Mouse (Mus musculus) v-Abl transformed pro-B cells (cell line): ENCODE measurements around the gene Ctrc.
"Not testable (repeated sequence)": the region's sequence is repeated elsewhere in the genome, so short reads cannot be mapped to it uniquely, and the experiment has no call there.

Experiments used
- in situ Hi-C, 2 experiments: fragments of 400-800 bp; cut with MboI; formaldehyde crosslinking; loops; one replicate each; pipeline ENCODE4 v1.15.1; 2025; ENCODE audit not compliant: unreplicated experiment in 2 of 2

The Ctrc gene

DNA sequence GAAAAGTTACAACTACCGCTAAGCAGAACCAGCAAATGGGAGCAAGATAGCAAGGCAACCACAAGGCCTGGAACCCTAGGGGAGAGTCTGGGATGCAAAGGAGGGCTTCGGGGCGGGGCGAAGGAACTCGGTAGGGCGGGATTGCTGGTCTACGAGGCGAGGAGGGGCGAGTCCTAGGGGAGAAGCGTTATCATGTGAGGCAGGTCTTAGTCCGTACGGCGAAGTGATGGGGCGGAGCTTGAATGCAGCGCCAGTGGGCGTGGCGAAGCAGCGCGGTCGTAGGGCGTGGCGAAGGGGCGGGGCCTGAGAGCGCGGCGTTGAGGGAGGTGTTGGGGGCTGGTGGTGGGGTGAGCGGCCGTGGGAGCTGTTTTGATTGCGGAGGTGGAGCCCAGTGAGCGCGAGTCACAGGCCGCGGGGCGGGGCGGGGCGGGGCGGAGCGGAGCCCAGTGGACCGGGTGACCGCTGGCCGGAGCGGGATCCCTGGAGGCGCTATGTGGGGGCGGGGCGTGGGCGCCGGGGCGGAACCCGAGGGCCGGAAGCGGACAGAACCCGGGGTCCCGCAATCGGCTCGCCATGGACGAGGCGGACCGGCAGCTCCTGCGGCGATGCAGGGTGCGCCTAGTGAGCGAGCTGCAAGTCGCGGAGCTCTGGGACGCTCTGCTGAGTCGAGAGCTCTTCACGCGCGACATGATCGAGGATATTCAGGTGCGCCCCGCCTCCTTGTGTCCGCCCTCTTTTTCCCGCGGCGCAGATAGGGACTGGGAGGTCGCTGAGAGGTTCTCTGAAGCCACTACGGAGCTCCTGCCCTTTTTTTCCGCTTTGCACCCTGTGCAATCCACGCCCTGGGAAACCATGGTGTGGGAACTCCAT, 52.6 kb downstream of the Ctrc start, which contains the start of gene Casp9:
Gene Casp9 (plus strand): TSS at position 331 of the 870 bp plus-strand sequence.
- in situ Hi-C loops, result loop anchor here (5.0 to 25.0 kb wide), 7 partner anchors 71 to 1371 kb away; partner anchors contain the start of genes Plekhm2 (in 2 of the 2), Ddi2 (in 1 of the 2), Epha2 (in 1 of the 2) and Srarp (in 1 of the 2)

DNA sequence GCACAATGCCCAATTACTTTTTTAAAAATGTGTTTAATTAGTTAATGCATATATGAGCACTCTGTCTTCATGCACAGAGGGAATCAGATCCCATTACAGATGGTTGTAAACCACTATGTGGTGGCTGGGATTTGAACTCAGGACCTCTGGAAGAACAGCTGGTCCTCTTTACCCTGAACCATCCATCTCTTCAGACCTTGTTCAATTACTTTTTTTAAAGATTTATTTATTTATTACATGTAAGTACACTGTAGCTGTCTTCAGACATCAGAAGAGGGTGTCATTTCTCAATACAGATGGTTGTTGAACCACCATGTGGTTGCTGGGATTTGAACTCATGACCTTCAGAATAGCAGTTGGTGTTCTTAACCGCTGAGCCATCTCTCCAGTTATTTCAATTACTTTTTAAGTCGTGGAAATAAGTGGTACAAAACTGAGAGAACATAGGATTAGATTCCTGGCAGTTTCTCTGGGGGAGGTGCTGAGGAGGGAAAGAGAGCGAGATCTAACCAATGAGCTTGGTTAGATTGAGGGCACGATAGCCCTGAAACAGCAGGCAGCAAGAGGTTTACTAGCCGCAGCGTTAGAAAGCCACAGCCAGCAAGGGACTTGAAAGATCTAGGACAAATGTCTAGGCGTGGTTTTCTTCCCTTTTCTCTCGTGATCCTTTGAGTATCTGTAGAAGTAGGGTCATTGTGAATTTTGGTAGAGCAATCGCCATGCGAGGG, 53.4 kb downstream of the Ctrc start:
- in situ Hi-C loops, result loop anchor here (5.0 to 25.0 kb wide), 7 partner anchors 70 to 1372 kb away; partner anchors contain the start of genes Plekhm2 (in 2 of the 2), Ddi2 (in 1 of the 2), Epha2 (in 1 of the 2) and Srarp (in 1 of the 2)

DNA sequence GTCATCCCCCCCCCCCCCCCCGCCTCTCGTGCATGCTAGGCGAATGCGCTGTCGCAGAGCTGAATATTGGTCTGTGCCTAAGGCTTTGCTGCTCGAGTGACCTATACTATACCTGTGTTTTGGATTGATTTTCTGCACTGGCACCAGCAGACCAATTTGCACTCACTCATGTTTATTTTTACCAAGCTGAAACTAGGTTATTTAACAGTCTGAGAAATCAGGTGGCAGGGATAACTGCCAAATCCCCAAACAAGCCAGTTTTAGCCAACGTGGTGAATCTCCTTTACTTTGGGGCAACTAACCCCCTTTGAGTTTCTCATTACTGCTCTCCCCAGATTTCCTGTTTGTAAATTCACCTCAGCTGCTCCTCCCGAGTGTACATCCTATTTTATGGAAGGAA, 54.2 kb downstream of the Ctrc start:
- in situ Hi-C loops, result loop anchor here (5.0 to 25.0 kb wide), 7 partner anchors 70 to 1373 kb away; partner anchors contain the start of genes Plekhm2 (in 2 of the 2), Ddi2 (in 1 of the 2), Epha2 (in 1 of the 2) and Srarp (in 1 of the 2)

DNA sequence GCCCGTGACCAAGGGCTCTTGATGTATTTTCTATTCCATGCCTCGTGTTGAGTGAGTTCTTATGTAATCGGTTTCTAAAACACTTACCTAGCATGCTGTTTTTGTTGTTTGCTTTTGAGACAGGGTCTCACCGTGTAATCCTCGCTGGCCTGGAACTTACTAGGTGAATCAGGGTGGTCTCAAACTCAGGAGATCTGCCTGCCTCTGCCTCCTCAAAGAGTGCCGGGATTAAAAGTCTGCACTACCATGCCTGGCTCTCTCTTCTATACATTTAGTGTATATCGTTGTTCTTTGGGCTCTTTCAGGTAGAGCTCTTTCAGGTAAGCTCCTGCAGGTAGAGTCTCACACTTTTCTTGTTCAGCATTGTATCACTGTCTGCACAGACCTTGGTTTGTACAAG, 54.7 kb downstream of the Ctrc start:
- in situ Hi-C loops, result loop anchor here (5.0 to 25.0 kb wide), 7 partner anchors 69 to 1373 kb away; partner anchors contain the start of genes Plekhm2 (in 2 of the 2), Ddi2 (in 1 of the 2), Epha2 (in 1 of the 2) and Srarp (in 1 of the 2)

DNA sequence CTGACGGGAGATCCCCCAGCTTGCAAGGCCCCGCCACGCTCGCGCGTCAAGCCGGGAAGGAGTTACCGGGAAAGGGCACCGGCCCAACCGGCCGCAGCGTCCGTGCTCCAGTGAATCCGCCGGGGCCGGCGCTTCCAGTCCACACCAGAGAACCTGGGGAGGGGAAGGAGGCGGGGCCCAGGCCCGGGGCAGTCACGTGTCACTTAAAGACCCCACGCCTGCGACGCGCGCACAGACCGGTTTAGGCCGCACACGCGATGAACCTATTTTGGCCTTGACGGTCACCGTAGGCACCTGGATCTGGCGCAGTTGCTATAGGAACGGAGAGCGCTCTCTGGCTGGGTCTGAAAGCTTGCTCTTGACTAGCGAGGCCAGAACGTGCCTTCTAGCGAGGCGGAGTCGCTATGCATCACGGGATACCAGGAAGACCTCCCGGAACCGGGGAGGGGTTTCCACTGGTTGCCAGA, 55.6 kb downstream of the Ctrc start, which contains the start of gene Dnajc16:
Gene Dnajc16 (minus strand): TSS at position 408 of the 467 bp plus-strand sequence.
- in situ Hi-C loops, result loop anchor here (5.0 to 25.0 kb wide), 7 partner anchors 68 to 1374 kb away; partner anchors contain the start of genes Plekhm2 (in 2 of the 2), Ddi2 (in 1 of the 2), Epha2 (in 1 of the 2) and Srarp (in 1 of the 2)

DNA sequence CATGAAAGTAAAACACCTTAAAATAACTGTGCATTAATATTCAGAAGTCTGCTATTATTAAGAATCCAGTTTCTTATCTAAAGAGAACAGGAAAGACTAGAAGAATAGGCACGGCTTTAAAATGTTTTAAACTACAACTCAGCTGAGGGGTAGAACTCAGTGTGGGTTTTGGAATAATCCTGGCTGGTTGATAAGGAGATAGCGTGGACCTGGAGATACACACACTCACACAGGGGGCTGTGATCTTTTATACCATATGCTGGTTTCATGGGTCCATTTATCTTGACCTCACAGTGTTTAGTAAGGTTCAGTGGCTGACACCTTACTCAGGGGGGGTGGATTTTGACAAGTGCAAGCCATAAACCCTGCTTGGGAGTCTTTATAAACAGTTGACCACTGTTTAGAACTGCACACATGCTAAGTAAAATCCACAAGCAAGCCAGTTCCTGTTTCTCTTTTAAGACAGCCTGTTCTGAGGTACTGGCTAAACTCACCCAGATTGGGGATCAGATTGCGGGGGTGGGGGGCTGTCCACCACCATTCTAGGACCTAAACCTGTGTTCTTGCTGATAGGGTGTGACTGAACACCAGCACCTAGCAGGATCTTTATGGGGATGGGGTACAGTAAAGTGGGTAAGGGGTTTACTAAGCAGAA, 56.5 kb downstream of the Ctrc start:
- in situ Hi-C loops, result loop anchor here (5.0 to 25.0 kb wide), 7 partner anchors 67 to 1375 kb away; partner anchors contain the start of genes Plekhm2 (in 2 of the 2), Ddi2 (in 1 of the 2), Epha2 (in 1 of the 2) and Srarp (in 1 of the 2)

DNA sequence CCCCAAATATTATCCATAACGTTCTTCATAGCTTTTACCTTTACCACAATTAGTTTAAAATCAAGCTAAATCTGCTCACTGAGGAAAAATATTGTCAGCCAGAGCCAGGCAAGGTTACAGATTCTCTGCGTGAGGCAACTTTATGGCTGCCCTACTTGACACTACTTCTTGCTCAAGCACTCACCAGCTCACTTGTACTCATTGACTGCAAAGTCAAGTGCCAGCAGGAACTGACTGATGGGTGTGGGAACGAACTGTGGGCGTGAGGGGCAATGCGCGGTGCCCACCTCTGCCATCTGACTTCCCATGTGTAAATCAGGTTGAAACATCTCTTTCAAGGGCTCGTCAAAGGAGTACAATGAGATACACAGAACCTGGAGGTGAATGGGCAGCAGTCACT, 58.7 kb downstream of the Ctrc start:
- in situ Hi-C loops, result loop anchor here in 1 of 2 experiments (25.0 kb wide), 2 partner anchors 125 to 350 kb away; partner anchors contain the start of genes Plekhm2, Srarp and Zbtb17

DNA sequence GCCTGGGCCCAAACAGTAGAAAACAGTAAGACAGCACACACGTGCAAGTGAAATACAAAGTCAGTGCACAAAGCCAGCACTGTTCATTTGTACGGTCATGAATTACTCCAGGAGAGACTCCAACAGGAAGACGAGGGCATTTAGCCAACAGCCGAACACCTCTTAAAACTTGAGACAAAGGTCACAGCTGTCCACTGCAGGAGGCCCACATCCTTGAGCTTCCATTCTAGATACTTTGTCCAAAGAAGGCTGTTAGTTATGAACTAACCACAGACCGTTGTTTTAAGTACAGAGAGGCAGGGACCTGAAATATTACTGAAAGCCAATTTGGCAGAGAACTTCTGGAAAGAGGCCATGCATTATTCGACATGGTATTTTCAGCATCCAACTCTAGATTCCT, 59.1 kb downstream of the Ctrc start:
- in situ Hi-C loops, result loop anchor here in 1 of 2 experiments (25.0 kb wide), 2 partner anchors 125 to 350 kb away; partner anchors contain the start of genes Plekhm2, Srarp and Zbtb17

DNA sequence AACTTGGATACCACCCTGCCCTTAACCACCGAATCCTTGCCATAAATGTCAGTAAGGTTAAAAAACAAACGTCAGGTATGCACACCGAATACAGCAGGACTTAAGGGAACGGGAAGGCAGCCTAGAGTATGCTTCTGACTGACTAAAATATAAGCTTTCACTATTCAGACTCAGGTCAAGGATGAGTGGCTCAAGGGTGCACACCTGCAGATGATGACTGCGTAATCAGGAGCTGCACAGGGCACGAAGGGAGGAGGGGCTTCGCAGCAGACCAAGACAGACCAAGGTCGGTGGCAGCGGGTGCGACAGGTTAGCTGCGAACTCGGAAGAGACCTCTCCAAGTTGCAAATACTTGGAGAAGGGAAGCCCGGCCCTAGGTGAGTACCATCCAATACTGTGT, 60.0 kb downstream of the Ctrc start:
- in situ Hi-C loops, result loop anchor here in 1 of 2 experiments (25.0 kb wide), 2 partner anchors 124 to 349 kb away; partner anchors contain the start of genes Plekhm2, Srarp and Zbtb17

DNA sequence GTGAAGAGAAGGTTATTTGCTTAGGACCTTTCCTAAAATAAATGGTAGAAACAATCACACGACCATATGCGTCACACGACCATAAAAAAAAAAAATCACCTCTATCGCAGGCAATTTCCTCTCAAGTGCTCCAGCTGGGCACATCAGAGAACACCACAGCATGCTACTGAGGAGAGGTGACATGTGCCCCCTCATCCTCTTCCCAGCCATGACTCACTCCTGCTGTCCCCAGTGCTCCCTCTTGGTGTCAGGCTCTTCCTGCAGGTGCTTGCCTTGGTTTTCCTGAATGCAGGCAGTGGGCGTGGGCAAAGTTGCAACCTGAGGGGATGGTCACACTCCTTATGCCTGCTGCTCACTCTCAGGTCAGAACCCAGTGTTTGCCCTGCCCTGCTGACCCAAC, 61.3 kb downstream of the Ctrc start:
- in situ Hi-C loops, result loop anchor here (5.0 to 25.0 kb wide), 3 partner anchors 48 to 348 kb away; partner anchors contain the start of genes Plekhm2 (in 1 of the 2), Srarp (in 1 of the 2) and Zbtb17 (in 1 of the 2)

DNA sequence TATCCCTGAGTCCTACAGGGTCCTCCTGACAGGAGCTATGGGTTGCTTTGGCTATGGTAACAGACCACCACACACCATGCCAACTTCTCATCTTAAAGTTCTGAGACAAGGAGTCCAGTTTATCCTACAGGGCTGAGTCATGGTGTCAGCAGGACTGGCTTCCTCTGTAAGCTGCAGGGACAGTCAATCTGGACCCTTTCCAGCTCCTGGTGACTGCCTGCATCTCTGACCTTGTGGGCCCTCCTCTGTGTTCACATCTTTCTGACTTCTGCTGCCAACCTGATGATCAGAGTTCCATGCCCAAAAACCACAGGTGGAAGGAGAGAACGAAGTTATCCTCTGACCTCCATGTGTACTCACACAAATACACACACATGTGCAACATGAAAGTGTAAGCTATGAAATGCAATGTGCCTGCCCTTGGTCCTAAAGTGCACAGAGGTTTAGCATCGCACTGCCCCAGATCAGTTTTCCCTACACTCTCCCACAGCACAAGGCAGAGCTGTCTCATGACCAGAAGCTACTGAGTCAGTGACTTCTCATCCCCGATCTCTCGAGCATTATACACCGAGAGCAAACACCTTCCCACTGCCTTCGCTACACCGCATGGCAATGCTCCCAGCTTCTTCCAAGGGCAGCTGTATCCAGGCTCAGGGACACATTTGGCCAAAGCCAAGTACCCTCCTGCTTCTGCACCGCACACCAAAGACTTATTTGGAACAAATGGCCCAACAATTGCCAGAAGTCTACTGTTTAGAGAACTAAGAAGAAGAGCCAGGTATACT, 64.8 kb downstream of the Ctrc start:
- in situ Hi-C loops, result loop anchor here (5.0 to 25.0 kb wide), 3 partner anchors 44 to 344 kb away; partner anchors contain the start of genes Plekhm2 (in 1 of the 2), Srarp (in 1 of the 2) and Zbtb17 (in 1 of the 2)

DNA sequence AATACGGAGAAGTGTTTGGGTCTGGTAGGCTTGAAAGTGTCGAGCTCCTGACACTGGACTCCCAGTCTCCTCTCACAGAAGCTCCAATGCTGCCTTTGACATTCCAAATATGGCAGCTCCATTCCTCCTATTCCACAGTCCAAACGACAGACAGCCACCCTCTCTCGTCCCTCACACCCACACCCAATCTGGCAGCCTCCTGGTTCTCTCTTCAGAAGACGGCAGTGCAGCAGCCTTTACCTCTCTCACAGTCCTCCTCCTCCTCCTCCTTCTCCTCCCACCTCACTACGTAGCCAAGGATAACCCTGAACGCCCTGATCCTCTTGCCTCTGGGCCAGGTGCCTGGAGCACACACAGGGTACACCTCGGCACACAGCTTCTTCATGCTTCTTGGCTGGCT, 66.3 kb downstream of the Ctrc start:
- in situ Hi-C loops, result loop anchor here (5.0 to 25.0 kb wide), 3 partner anchors 43 to 343 kb away; partner anchors contain the start of genes Plekhm2 (in 1 of the 2), Srarp (in 1 of the 2) and Zbtb17 (in 1 of the 2)

DNA sequence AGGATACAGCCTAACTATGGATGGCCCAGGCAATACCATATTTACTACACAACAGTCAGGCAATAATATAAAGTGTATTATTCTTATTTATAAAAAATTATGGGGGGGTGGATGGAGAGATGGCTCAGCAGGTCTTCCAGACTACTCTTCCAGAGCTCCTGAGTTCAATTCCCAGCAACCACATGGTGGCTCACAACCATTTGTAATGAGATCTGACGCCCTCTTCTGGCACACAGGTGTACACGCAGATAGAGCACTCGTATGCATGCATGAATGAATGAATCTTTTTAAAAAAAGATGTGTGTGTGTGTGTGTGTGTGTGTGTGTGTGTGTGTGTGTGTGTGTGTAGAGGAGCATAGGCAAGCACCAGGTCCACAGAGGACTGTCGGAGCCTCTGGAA, 73.1 kb downstream of the Ctrc start:
- in situ Hi-C loops, result not testable (repeated sequence)

DNA sequence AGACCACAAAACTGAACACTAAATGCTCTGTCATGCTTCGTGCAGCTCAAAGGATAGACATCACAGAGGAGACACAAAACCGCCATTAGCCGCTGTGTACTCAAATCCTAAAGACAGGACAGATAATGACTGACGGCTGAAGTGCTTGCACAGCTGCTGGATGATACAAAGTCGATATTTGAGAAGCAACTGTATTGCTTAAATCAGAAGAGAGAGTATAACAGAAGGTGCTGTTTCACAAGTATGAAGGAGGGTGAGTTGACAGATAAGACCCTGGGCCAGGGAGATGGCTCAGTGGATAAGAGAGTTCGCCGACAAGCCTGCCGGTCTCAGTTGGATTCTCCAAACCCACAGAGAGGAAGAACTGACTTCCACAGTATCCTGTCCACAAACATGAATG, 74.3 kb downstream of the Ctrc start:
- in situ Hi-C loops, result no loop called here

DNA sequence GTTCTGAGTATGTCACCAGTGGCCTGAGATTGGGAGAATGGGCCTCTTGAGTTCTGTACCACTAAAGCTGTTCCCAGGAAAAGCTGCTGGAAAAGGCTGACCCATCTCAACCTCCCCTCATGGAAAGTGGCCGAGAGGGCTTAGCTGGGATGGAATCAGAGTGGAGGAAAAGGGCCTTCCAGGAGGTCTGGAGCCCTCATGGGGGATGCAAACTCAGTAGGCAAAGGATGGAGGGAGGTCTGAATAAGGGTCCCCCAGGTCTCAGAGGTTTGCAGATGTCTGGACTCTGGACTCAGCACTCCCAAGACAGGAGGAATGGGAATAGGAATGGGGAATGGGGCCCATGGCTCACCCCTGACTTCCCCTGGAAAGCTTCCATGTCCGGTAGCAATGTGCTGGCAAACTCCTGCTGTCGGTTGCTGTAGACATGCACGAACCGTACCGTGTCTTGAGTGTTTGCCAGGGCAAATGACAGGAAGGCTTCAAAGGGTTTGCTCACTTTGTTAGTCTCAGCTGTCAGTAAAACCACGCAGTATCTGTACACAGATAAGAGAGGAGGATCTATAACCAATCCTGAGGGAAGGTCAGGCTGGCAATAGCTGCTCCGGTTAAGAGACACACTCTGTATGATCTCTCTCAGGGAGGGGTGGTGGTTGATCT, 76.5 kb downstream of the Ctrc start:
- in situ Hi-C loops, result no loop called here

DNA sequence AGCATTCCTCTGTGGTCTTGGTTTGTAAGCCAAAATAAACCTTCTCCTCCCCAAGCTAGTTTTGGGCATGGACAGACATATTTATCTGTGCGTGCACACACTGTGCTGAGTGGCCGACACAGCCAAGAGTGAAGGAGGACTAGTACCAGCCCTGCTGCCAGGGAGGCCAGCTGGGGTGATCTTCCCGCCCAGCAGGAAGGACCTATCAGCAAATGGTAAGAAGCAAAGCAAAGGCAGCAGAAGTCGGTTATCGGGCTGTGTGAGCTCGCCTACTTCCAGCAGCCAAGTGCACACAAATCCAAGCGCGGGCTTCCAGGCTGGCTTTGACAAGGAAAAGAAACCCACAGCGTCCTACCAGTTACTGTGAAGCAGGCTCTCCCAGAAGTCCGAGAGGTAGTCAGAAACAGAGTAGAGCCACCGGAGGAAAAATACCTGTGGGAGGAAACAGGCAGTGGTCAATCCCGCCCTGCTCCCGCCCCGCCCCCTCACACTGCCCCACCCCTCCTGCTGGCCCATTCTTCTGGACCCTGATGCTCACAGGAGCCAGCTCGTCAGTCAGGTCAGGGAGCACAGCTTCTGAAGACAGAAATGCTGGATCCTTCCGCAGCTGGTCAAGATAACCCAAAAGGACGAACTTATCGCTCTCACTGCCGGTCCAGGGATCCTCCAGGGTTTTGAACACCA, 78.7 kb downstream of the Ctrc start:
- in situ Hi-C loops, result no loop called here

DNA sequence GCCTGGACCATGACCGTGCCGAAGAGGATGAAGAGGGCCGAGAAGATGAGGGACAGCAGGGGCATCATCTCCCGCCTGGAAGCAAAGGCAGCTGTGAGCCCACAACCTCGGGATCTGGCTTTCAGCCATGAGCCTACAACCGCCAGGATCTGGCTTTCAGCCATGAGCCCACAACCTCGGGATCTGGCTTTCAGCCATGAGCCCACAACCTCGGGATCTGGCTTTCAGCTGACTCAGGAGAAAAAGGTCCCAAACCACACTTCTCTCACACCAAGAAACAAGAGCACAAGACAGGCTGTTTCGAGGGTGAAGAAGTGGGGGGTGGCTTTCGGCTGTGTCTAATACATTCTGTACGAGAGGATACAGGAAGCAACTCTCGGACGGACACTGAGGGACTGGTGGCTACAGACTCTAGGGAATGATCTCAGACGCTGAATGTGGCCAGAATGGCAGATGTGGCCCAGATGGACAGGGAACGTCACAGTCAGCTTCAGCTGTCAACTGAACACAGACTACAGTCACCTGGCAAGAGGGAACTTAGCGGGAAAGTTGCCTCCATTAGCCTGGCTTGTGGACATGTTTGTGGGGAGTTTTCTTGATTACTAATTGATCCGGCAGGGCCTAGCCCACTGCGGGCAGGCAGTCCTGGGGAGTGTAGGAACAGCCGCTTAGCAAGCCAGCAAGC, 79.3 kb downstream of the Ctrc start:
- in situ Hi-C loops, result no loop called here
